Mouse (Mus musculus) MEL (cell line): Measurements from ENCODE around the gene Nrp1. TPM values are rescaled to one million over a fixed set of nuclear protein-coding genes. Genes with fewer than 3 reads are reported as not detected.

ENCODE experiments used
- DNase-seq: peaks from one replicate; pipeline ENCODE4 v3.0.0; 2011; ENCODE audit warnings: low read depth, low spot score
- H3K27ac ChIP-seq: 2 replicates; pipeline ENCODE4 v1.5.1; 2012; ENCODE audit warnings: low read depth, mild to moderate bottlenecking, control low read depth, low read length, moderate library complexity; ENCODE audit not compliant: control insufficient read depth
- H3K27me3 ChIP-seq, 2 experiments: fragments of 150-350 bp in 1 of 2; sonication (generic) in 1 of 2; 2 replicates each; pipeline ENCODE4 v1.6.1; 2012; ENCODE audit warnings: low read length in 2 of 2, mild to moderate bottlenecking in 2 of 2, improper control_type of control experiment in 1 of 2, moderate library complexity in 1 of 2; ENCODE audit not compliant: insufficient read depth in 2 of 2, control insufficient read depth in 1 of 2
- H3K36me3 ChIP-seq, 2 experiments: 2 replicates each; pipeline ENCODE4 v1.6.1; 2012 to 2014; ENCODE audit warnings: low read length in 2 of 2, improper control_type of control experiment in 1 of 2, inconsistent platforms in 1 of 2, mild to moderate bottlenecking in 1 of 2; ENCODE audit not compliant: insufficient read depth in 2 of 2, control insufficient read depth in 1 of 2
- H3K4me1 ChIP-seq, 2 experiments: fragments of 150-350 bp in 1 of 2; sonication (generic) in 1 of 2; 2 replicates each; pipeline ENCODE4 v1.6.1; 2012; ENCODE audit warnings: low read length in 2 of 2, improper control_type of control experiment in 1 of 2, mild to moderate bottlenecking in 1 of 2; ENCODE audit not compliant: insufficient read depth in 2 of 2, control insufficient read depth in 1 of 2
- H3K4me3 ChIP-seq, 2 experiments: fragments of 150-350 bp in 1 of 2; sonication (generic) in 1 of 2; 2 replicates each; pipeline ENCODE4 v1.5.1; 2012; ENCODE audit warnings: low read depth in 2 of 2, low read length in 2 of 2, mild to moderate bottlenecking in 2 of 2, moderate library complexity in 2 of 2, control low read depth in 1 of 2, improper control_type of control experiment in 1 of 2; ENCODE audit not compliant: control insufficient read depth in 1 of 2, insufficient read depth in 1 of 2
- H3K79me2 ChIP-seq: 2 replicates; pipeline ENCODE4 v1.6.1; 2012; ENCODE audit warnings: mild to moderate bottlenecking, low read length, moderate library complexity; ENCODE audit not compliant: control insufficient read depth, poor library complexity, insufficient read depth
- H3K9ac ChIP-seq: 2 replicates; pipeline ENCODE4 v1.6.1; 2012; ENCODE audit warnings: low read depth, mild to moderate bottlenecking, control low read depth, low read length, moderate library complexity; ENCODE audit not compliant: control insufficient read depth, poor library complexity, severe bottlenecking
- H3K9me3 ChIP-seq: fragments of 150-350 bp; sonication (generic); replicated peaks from 2 replicates; pipeline ENCODE4 v1.6.1; 2012; ENCODE audit warnings: mild to moderate bottlenecking, low read length, improper control_type of control experiment, moderate library complexity; ENCODE audit not compliant: insufficient read depth
- BHLHE40 ChIP-seq: IDR thresholded peaks from 2 replicates; pipeline ENCODE4 v1.6.1; 2012; ENCODE audit warnings: low read depth, mild to moderate bottlenecking, inconsistent platforms, low read length, improper control_type of control experiment, borderline replicate concordance
- CHD1 ChIP-seq: IDR thresholded peaks from 2 replicates; pipeline ENCODE4 v1.6.1; 2012; ENCODE audit warnings: low read depth, mild to moderate bottlenecking, inconsistent platforms, low read length, improper control_type of control experiment
- CHD2 ChIP-seq: IDR thresholded peaks from 2 replicates; pipeline ENCODE4 v1.6.1; 2011; ENCODE audit warnings: low read length, improper control_type of control experiment
- ELF1 ChIP-seq: IDR thresholded peaks from 2 replicates; pipeline ENCODE4 v1.6.1; 2014; ENCODE audit warnings: low read depth, mild to moderate bottlenecking, inconsistent platforms, low read length, improper control_type of control experiment, moderate library complexity
- ETS1 ChIP-seq: IDR thresholded peaks from 2 replicates; pipeline ENCODE4 v1.6.1; 2012; ENCODE audit warnings: low read depth, mild to moderate bottlenecking, inconsistent platforms, low read length, improper control_type of control experiment, moderate library complexity
- GATA1 ChIP-seq: IDR thresholded peaks from 2 replicates; pipeline ENCODE4 v1.6.1; 2011; ENCODE audit warnings: low read depth, low read length, improper control_type of control experiment
- HCFC1 ChIP-seq: IDR thresholded peaks from 2 replicates; pipeline ENCODE4 v1.6.1; 2012; ENCODE audit warnings: low read depth, mild to moderate bottlenecking, inconsistent platforms, low read length, improper control_type of control experiment, moderate library complexity
- JUND ChIP-seq: IDR thresholded peaks from 2 replicates; pipeline ENCODE4 v1.6.1; 2011; ENCODE audit warnings: low read depth, mild to moderate bottlenecking, improper control_type of control experiment, low read length
- MAFK ChIP-seq: IDR thresholded peaks from 2 replicates; pipeline ENCODE4 v1.6.1; 2011; ENCODE audit warnings: low read depth, mild to moderate bottlenecking, low read length, improper control_type of control experiment, borderline replicate concordance
- MAX ChIP-seq: IDR thresholded peaks from 2 replicates; pipeline ENCODE4 v1.6.1; 2011; ENCODE audit warnings: low read length, improper control_type of control experiment
- MAZ ChIP-seq: IDR thresholded peaks from 2 replicates; pipeline ENCODE4 v1.6.1; 2012; ENCODE audit warnings: low read depth, mild to moderate bottlenecking, inconsistent platforms, low read length, improper control_type of control experiment
- MXI1 ChIP-seq: IDR thresholded peaks from 2 replicates; pipeline ENCODE4 v1.6.1; 2011; ENCODE audit warnings: mild to moderate bottlenecking, low read depth, low read length, improper control_type of control experiment
- MYB ChIP-seq: IDR thresholded peaks from 2 replicates; pipeline ENCODE4 v1.6.1; 2011; ENCODE audit warnings: mild to moderate bottlenecking, low read depth, low read length, improper control_type of control experiment
- NELFE ChIP-seq: IDR thresholded peaks from 2 replicates; pipeline ENCODE4 v1.6.1; 2011; ENCODE audit warnings: low read depth, low read length, improper control_type of control experiment
- POLR2A ChIP-seq, 2 experiments: IDR thresholded peaks; 2 replicates each; pipeline ENCODE4 v1.6.1; 2011 to 2012; ENCODE audit warnings: low read length in 2 of 2, mild to moderate bottlenecking in 2 of 2, control low read depth in 1 of 2, improper control_type of control experiment in 1 of 2, low read depth in 1 of 2, moderate library complexity in 1 of 2; ENCODE audit not compliant: control insufficient read depth in 1 of 2, insufficient read depth in 1 of 2, poor library complexity in 1 of 2
- POLR2AphosphoS2 ChIP-seq: IDR thresholded peaks from 2 replicates; pipeline ENCODE4 v1.6.1; 2011; ENCODE audit warnings: low read length, improper control_type of control experiment
- RAD21 ChIP-seq: IDR thresholded peaks from 2 replicates; pipeline ENCODE4 v1.6.1; 2011; ENCODE audit warnings: mild to moderate bottlenecking, low read depth, low read length, improper control_type of control experiment
- SIN3A ChIP-seq: IDR thresholded peaks from 2 replicates; pipeline ENCODE4 v1.6.1; 2012; ENCODE audit warnings: low read length, improper control_type of control experiment, inconsistent platforms
- TAL1 ChIP-seq: IDR thresholded peaks from 2 replicates; pipeline ENCODE4 v1.6.1; 2012; ENCODE audit warnings: mild to moderate bottlenecking, inconsistent platforms, low read length, moderate library complexity, mixed read lengths
- TBP ChIP-seq: IDR thresholded peaks from 2 replicates; pipeline ENCODE4 v1.8.0; 2011; ENCODE audit warnings: low read depth, low read length, improper control_type of control experiment
- TCF12 ChIP-seq: IDR thresholded peaks from 2 replicates; pipeline ENCODE4 v1.6.1; 2014; ENCODE audit warnings: low read depth, mild to moderate bottlenecking, inconsistent platforms, low read length, improper control_type of control experiment, moderate library complexity
- USF1 ChIP-seq: IDR thresholded peaks from 2 replicates; pipeline ENCODE4 v1.6.1; 2014; ENCODE audit warnings: low read depth, mild to moderate bottlenecking, inconsistent platforms, low read length, improper control_type of control experiment, moderate library complexity
- ZKSCAN1 ChIP-seq: IDR thresholded peaks from 2 replicates; pipeline ENCODE4 v1.6.1; 2012; ENCODE audit warnings: low read depth, mild to moderate bottlenecking, inconsistent platforms, low read length, improper control_type of control experiment, moderate library complexity
- polyA plus RNA-seq, 2 experiments: library from polyadenylated mRNA; stranded (reverse) in 1 of 2; unstranded in 1 of 2; fragments of >175 nt in 1 of 2; fragments of >200 nt in 1 of 2; gene quantifications; 2 replicates each; pipeline versions ENCODE4 v1.2.1 to v1.2.4; 2012; ENCODE audit warnings: low replicate concordance in 2 of 2, low read depth in 1 of 2; ENCODE audit not compliant: insufficient read length in 2 of 2, insufficient read depth in 1 of 2, missing spikeins in 1 of 2
- total RNA-seq: library from RNA; depleted of rRNA; stranded (reverse); fragments of 300-350 nt; gene quantifications from 2 replicates; pipeline ENCODE4 v1.2.3, GENCODE M21; 2012

Gene Nrp1
- total and polyA plus RNA-seq, 3 experiments, result not detected

- no peak overlapping the region for H3K4me3 ChIP-seq
- H3K79me2 ChIP-seq, result no peaks in the 10 kb centered on the region
- H3K36me3 ChIP-seq, result no peaks in the 10 kb centered on the region
- TF ChIP-seq MAZ (no peak), TAL1 (no peak), CHD1 (no peak), USF1 (no peak), JUND (no peak), RAD21 (no peak), NELFE (no peak), BHLHE40 (no peak), ETS1 (no peak)
- H3K4me1 ChIP-seq, result no peaks in the 10 kb centered on the region
- H3K27me3 ChIP-seq, result no peaks in the 10 kb centered on the region
- H3K9me3 ChIP-seq, result no peaks in the 10 kb centered on the region
- DNase-seq, result no peak
- no peak overlapping the region for H3K27ac ChIP-seq
- H3K9ac ChIP-seq, result no peak overlapping the region
Observed at GRCm38 (mm10) chr8:128457277-128457676, 98.9 kb downstream of the Nrp1 start.

- H3K9ac ChIP-seq, result no peak overlapping the region
- DNase-seq, result no peak
- no peak overlapping the region for H3K4me3 ChIP-seq
- no peaks in the 10 kb centered on the region for H3K27me3 ChIP-seq
- no peaks in the 10 kb centered on the region for H3K79me2 ChIP-seq
- H3K27ac ChIP-seq, result no peak overlapping the region
- H3K36me3 ChIP-seq, result no peaks in the 10 kb centered on the region
- no peaks in the 10 kb centered on the region for H3K9me3 ChIP-seq
- TF ChIP-seq POLR2A (IDR thresholded peaks at IDR 0.05; ENCODE audit: control insufficient read depth in 1 of 2, insufficient read depth in 1 of 2, low read depth in 1 of 2, low read length in 2 of 2, poor library complexity in 1 of 2), result no peak
- no peak for TF ChIP-seq TAL1
- no peak for TF ChIP-seq NELFE
- TF ChIP-seq SIN3A, result no peak
- TF ChIP-seq HCFC1, result no peak
- TF ChIP-seq RAD21, result no peak
- no peak for TF ChIP-seq GATA1
- no peak for TF ChIP-seq JUND
- no peak for TF ChIP-seq TBP
- no peak for TF ChIP-seq TCF12
- no peak for TF ChIP-seq MAFK
- no peaks in the 10 kb centered on the region for H3K4me1 ChIP-seq
Observed at GRCm38 (mm10) chr8:128459704-128460103, 101.3 kb downstream of the Nrp1 start.

GRCm38 (mm10) chr8:128461716-128462115 is 103.3 kb downstream of the Nrp1 start:
- TF ChIP-seq MAX (no peak), TBP (no peak), MYB (no peak), NELFE (no peak), CHD2 (no peak), MXI1 (no peak), TAL1 (no peak), ZKSCAN1 (no peak), ELF1 (no peak), CHD1 (no peak), POLR2AphosphoS2 (no peak), GATA1 (no peak)
- no peak overlapping the region for H3K4me3 ChIP-seq
- no peaks in the 10 kb centered on the region for H3K36me3 ChIP-seq
- no peak overlapping the region for H3K27ac ChIP-seq
- H3K9me3 ChIP-seq, result no peaks in the 10 kb centered on the region
- H3K4me1 ChIP-seq, result no peaks in the 10 kb centered on the region
- no peaks in the 10 kb centered on the region for H3K27me3 ChIP-seq
- DNase-seq, result no peak
- H3K79me2 ChIP-seq, result no peaks in the 10 kb centered on the region
- no peak overlapping the region for H3K9ac ChIP-seq
